Mouse (Mus musculus) neural tube, embryonic 15.5 days (tissue): ENCODE results near the gene Pycr2. TPM values are rescaled to one million over a fixed set of nuclear protein-coding genes. Genes with fewer than 3 reads are reported as not detected.
"Not testable (repeated sequence)": the region's sequence is repeated elsewhere in the genome, so short reads cannot be mapped to it uniquely, and the experiment has no call there.

ENCODE experiments used
- ATAC-seq: fragments of 200-750 bp; cut with Nextera tagmentation; 2 replicates; pipeline ENCODE4 v1.8.0; 2017; ENCODE audit warnings: mild to moderate bottlenecking, moderate TSS enrichment, moderate library complexity; ENCODE audit not compliant: low FRiP score
- H3K27ac ChIP-seq: fragments of 300-500 bp; sonication (generic); replicated peaks from 2 replicates; pipeline ENCODE4 v1.5.1; 2015; ENCODE audit warnings: mild to moderate bottlenecking, inconsistent platforms
- H3K27me3 ChIP-seq: fragments of 300-500 bp; sonication (generic); replicated peaks from 2 replicates; pipeline ENCODE4 v1.6.1; 2015; ENCODE audit warnings: inconsistent platforms
- H3K36me3 ChIP-seq: fragments of 300-500 bp; sonication (generic); 2 replicates; pipeline ENCODE4 v1.6.1; 2015; ENCODE audit warnings: inconsistent platforms
- H3K4me1 ChIP-seq: fragments of 300-500 bp; sonication (generic); 2 replicates; pipeline ENCODE4 v1.6.1; 2015; ENCODE audit warnings: inconsistent platforms
- H3K4me2 ChIP-seq: fragments of 300-500 bp; sonication (generic); 2 replicates; pipeline ENCODE4 v1.6.1; 2015; ENCODE audit warnings: inconsistent platforms, mild to moderate bottlenecking, moderate library complexity
- H3K4me3 ChIP-seq: fragments of 300-500 bp; sonication (generic); replicated peaks from 2 replicates; pipeline ENCODE4 v1.5.1; 2015; ENCODE audit warnings: mild to moderate bottlenecking, inconsistent platforms
- H3K9ac ChIP-seq: fragments of 300-500 bp; sonication (generic); replicated peaks from 2 replicates; pipeline ENCODE4 v1.6.1; 2015; ENCODE audit warnings: mild to moderate bottlenecking, inconsistent platforms
- H3K9me3 ChIP-seq: fragments of 300-500 bp; sonication (generic); replicated peaks from 2 replicates; pipeline ENCODE4 v1.6.1; 2016; ENCODE audit warnings: inconsistent platforms
- WGBS: fragments of 180-500 bp; shearing (Covaris S2); methylation state at CpG from one replicate; pipeline ENCODE4 v1.1.7; 2015; ENCODE audit warnings: mixed read lengths; 5-methylcytosine and 5-hydroxymethylcytosine counted together
- polyA plus RNA-seq: library from polyadenylated mRNA; unstranded; fragments of >200 nt; fragmentation: Nextera tagmentation; extraction: Ambion mirVana; gene quantifications from 2 replicates; pipeline ENCODE4 v1.2.1, GENCODE M21; 2015

Pycr2 gene
- polyA plus RNA-seq, 1 experiment from 2014 or later, result 73.7 TPM

DNA sequence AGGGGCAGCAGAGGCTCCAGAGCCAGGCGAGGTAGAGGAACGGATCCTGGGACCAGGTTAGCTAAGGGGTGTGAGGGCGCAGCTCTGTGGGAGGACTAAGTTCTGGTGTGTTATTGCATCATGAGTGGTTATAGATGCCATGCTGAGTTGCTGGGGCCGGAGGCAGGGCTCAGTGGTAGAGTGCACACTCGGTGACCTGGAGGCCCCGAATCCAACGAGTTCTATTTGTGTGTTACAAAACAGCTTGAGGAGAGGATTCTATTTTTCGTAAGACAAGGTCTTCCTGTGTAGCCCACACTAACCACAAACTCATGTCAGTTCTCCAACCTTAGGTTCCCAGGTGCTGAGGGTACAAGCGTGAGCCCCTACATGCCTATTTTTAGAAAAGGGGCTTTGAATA, 19.6 kb upstream of the Pycr2 start:
- H3K27ac ChIP-seq, result no peak overlapping the region
- no peaks in the 10 kb centered on the region for H3K27me3 ChIP-seq
- no peaks in the 10 kb centered on the region for H3K36me3 ChIP-seq
- no peaks in the 10 kb centered on the region for H3K9me3 ChIP-seq
- WGBS, result 78% methylated on average over 9 of the region's 9 CpGs
- no peak overlapping the region for H3K4me3 ChIP-seq
- H3K4me1 ChIP-seq, result peaks cover 11% of the 10 kb centered on the region
- no peak overlapping the region for H3K4me2 ChIP-seq
- ATAC-seq, result no peak
- no peak overlapping the region for H3K9ac ChIP-seq

DNA sequence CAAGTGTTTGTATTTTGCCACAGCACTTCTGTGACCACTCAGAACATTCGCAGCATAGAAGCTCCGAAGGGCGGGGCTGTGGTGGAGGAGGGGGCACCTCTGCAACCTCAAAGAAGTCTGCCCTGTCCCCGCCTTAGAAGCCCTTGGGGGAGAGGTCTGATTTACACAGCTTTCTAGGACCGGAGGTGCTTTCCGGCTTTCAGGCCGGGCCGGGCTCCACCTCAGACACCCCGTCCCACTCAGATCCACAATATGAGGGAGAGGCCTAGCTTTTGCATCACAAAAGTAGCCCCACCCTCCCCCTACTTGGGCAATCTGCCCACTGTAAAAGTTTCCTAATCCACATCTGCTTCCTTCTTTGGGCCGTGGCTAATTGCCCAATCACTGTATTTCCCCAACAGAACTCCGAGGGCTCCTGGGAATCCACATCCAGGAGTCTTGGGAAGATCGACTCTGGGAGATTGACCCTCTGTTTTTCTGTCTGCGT, 15.5 kb upstream of the Pycr2 start:
- Histone ChIP-seq H3K9ac (no peak overlapping the region), H3K4me3 (no peak overlapping the region), H3K27ac (no peak overlapping the region), H3K27me3 (peaks cover 10% of the 10 kb centered on the region), H3K4me2 (peak overlapping the region; percentile 20), H3K36me3 (no peaks in the 10 kb centered on the region), H3K4me1 (peaks cover 11% of the 10 kb centered on the region), H3K9me3 (no peaks in the 10 kb centered on the region)
- WGBS, result 2% methylated on average over 13 of the region's 13 CpGs
- no peak for ATAC-seq

DNA sequence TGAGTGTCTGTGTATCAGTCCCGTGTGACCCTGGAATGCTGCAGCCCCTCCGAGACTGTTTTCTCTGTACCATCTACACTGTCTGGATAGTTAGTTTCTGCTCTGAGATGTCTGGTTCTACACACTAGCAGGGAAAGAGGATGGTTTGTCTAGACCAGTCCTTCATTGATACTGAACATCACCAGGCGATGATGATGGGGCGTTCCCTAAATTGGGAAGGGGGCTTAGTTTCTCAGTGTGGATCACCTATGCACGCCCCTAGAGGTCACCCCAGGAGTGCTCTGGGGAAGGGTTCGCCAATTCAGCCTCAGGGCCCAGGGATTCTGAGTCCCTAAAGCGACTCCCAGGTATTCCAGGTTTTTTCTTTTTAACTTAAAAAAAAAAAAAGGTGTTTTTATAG, 14.9 kb upstream of the Pycr2 start:
- Histone ChIP-seq H3K9ac (no peak overlapping the region), H3K27me3 (peaks cover 15% of the 10 kb centered on the region), H3K4me1 (peaks cover 8% of the 10 kb centered on the region), H3K36me3 (no peaks in the 10 kb centered on the region), H3K9me3 (no peaks in the 10 kb centered on the region), H3K27ac (no peak overlapping the region), H3K4me2 (no peak overlapping the region), H3K4me3 (no peak overlapping the region)
- no peak for ATAC-seq
- 42% methylated on average over 7 of the region's 7 CpGs for WGBS

DNA sequence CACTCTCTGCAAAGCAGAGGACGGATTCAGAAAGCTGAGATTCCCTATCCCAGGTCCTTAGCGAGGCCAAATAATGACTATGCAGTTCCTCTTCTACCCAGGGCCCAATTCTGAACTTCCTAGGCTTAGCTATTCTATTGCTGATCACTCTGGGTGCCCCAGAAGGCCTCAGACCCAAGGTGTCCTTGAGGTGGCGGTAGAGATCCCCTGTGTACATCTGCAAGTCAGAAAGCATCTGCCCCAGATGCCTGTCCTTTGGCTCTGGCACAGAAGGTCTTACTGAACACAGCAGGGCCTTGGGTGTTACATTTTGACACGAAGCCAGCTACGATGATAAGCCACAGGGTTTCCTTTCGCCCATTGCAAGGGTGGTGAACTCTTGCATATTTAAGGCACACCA, 14.3 kb upstream of the Pycr2 start:
- no peak for ATAC-seq
- no peaks in the 10 kb centered on the region for H3K36me3 ChIP-seq
- peaks cover 21% of the 10 kb centered on the region for H3K27me3 ChIP-seq
- H3K9me3 ChIP-seq, result no peaks in the 10 kb centered on the region
- H3K4me1 ChIP-seq, result peaks cover 11% of the 10 kb centered on the region
- WGBS, result 50% methylated on average over 6 of the region's 6 CpGs
- H3K4me3 ChIP-seq, result no peak overlapping the region
- no peak overlapping the region for H3K27ac ChIP-seq
- H3K4me2 ChIP-seq, result no peak overlapping the region
- H3K9ac ChIP-seq, result no peak overlapping the region

DNA sequence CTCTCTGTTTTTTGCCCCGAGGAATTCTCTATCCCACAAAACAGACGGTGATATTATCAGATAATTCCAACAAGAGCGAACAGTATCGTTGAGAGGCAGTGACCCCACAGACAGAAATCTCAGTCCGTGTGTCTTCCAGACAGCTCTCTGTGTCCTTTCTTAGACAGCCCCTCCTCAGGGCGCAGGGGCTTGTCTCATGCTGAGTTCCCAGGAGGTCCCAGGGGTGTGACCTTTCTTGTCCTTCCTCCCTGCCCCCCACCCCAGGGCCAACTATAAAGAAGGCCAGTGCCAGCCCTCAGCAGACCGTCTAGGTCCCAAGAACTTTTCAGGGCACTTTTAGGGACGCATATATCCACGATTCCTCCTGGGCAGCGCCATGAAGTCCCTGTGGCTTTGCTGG, 11.3 kb upstream of the Pycr2 start, which contains the start of gene Lefty2:
Lefty2 (plus strand) TSS at position 301 of the 400 bp plus-strand sequence.
- Histone ChIP-seq H3K9ac (no peak within 1 kb of the TSS), H3K4me1 (peaks cover 11% of the 10 kb centered on the region), H3K27ac (no peak within 1 kb of the TSS), H3K4me3 (no peak within 1 kb of the TSS), H3K9me3 (no peaks in the 10 kb centered on the region), H3K4me2 (peak within 1 kb of the TSS; percentile 48), H3K36me3 (no peaks in the 10 kb centered on the region), H3K27me3 (peaks cover 31% of the 10 kb centered on the region)
- no peak for ATAC-seq
- WGBS, result 68% methylated on average over 10 of the region's 10 CpGs

DNA sequence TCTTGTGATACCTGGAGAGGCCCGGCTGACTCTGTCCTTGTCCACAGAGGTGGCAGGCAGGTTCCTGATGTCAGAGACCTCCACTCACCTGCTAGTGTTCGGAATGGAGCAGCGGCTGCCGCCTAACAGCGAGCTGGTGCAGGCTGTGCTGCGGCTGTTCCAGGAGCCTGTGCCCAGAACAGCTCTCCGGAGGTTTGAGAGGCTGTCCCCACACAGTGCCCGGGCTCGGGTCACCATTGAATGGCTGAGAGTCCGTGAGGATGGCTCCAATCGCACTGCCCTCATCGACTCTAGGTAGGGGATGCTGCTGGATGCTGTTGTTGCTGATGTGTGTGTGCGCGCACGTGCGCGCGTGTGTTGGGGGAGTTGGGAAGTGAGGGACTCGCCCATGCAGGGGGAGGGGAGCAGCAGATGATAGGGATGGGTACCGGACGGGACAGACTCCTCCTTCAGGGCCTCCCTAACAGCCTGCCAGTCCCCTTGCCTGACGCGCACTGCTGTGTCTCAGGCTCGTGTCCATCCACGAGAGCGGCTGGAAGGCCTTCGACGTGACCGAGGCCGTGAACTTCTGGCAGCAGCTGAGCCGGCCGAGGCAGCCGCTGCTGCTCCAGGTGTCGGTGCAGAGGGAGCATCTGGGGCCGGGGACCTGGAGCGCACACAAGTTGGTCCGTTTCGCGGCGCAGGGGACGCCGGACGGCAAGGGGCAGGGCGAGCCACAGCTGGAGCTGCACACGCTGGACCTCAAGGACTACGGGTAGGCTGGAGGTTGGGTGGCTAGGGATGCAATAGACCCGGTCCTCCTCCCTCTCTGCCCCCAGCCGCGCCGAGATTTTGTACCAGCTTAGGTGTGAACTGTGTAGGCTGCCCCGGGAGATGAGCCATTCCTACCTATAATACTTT, 9.8 kb upstream of the Pycr2 start:
- not testable (repeated sequence) for H3K4me1 ChIP-seq, H3K9ac ChIP-seq, H3K9me3 ChIP-seq, ATAC-seq, H3K36me3 ChIP-seq, H3K27ac ChIP-seq
- Histone ChIP-seq H3K27me3 (peaks cover 31% of the 10 kb centered on the region), H3K4me3 (peak overlapping the region; percentile 27), H3K4me2 (peak overlapping the region; percentile 48)
- 4% methylated on average over 48 of the region's 51 CpGs for WGBS

DNA sequence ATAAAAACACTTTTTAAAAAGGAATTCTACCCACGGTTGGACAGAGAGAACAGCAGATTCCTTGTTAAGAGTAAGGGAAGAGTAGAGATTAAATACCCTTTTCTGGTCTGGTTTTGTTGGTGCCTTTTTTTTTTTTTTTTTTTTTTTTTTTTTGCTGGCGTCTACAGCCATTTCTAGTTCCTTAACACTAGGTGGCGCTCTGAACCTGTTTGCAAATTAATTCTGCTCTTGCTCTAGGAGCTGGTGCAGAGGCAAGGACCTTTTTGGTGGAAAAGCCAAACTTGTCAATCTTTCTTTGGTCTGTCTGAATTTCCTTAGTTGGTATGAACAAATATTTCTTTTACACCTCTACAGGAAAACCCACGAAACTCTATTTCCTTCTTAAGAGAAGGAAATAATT, 3.0 kb upstream of the Pycr2 start:
- H3K9me3 ChIP-seq, result no peaks in the 10 kb centered on the region
- H3K27ac ChIP-seq, result no peak overlapping the region
- peaks cover 19% of the 10 kb centered on the region for H3K4me1 ChIP-seq
- H3K27me3 ChIP-seq, result no peaks in the 10 kb centered on the region; the same call in 1 of the 2 replicates
- no peak overlapping the region for H3K9ac ChIP-seq
- ATAC-seq, result no peak
- WGBS, result 2% methylated on average over 4 of the region's 4 CpGs
- peaks cover 1% of the 10 kb centered on the region; the same call in 1 of the 2 replicates for H3K36me3 ChIP-seq
- H3K4me2 ChIP-seq, result no peak overlapping the region
- no peak overlapping the region for H3K4me3 ChIP-seq

DNA sequence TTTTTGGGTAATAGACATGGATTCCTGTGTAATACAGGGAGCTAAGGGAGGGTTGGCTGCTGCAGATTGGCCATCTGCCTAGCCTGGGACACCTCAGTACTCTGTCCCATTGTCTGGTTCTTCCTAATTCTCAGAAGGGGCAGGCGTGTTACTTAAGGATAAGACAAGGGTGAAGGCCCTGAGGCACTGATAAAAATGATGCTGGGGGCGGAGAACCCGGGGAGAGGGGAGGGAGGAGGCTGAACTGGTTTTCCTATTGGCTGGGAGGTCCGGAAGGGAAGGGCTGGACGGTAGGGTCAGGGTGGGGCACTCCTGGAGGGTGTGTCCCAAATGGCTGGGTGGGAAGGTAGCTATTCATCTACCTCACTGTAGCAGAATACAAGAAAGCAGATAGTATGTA, 1.2 kb upstream of the Pycr2 start:
- no peak overlapping the region for H3K9ac ChIP-seq
- H3K4me1 ChIP-seq, result peaks cover 24% of the 10 kb centered on the region
- WGBS, result 38% methylated on average over 5 of the region's 5 CpGs
- no peaks in the 10 kb centered on the region for H3K9me3 ChIP-seq
- H3K27me3 ChIP-seq, result no peaks in the 10 kb centered on the region
- H3K36me3 ChIP-seq, result peaks cover 19% of the 10 kb centered on the region
- H3K4me3 ChIP-seq, result no peak overlapping the region
- no peak overlapping the region for H3K4me2 ChIP-seq
- ATAC-seq, result no peak
- H3K27ac ChIP-seq, result no peak overlapping the region

DNA sequence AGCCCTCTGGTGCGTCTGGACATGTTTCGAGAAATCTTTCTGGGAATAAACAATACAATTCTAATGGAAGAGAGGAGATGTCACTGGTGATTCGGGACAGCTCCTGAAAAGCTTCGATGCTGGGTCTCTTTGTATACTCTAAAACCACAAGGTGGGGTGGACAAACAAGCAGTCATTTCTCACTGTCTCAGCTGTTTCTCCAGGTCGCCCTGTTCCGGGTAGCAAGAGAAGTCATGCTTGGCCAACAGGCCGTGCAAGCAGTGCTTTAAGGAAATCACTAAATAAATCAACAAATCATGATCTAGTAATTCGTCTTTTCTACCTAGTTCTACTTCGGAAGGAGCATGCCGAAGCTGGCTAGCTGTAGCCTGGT, 441 bp upstream of the Pycr2 start:
- H3K27ac ChIP-seq, result peak overlapping the region; percentile 60
- H3K36me3 ChIP-seq, result peaks cover 26% of the 10 kb centered on the region
- 39% methylated on average over 10 of the region's 10 CpGs for WGBS
- H3K27me3 ChIP-seq, result no peaks in the 10 kb centered on the region
- no peaks in the 10 kb centered on the region for H3K9me3 ChIP-seq
- H3K4me2 ChIP-seq, result peak overlapping the region; percentile 85
- H3K9ac ChIP-seq, result peak overlapping the region; percentile 47
- peak overlapping the region; percentile 98 for H3K4me3 ChIP-seq
- ATAC-seq, result no peak
- H3K4me1 ChIP-seq, result peaks cover 24% of the 10 kb centered on the region

DNA sequence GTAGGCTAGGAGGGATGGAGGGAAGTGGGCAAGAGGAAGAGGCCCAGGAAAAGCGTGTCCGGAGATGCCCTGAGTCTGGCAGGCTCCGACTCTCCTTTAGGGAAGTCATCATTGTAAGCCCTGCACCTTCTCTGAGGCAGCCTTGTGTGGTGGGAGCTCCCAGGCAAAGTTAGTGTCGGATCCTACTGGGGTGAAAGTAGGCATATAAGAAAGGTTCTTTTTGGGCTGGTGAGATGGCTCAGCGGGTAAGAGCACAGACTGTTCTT, 655 bp downstream of the Pycr2 start:
- peak; percentile 14; the same call in 1 of the 2 replicates for ATAC-seq
- Histone ChIP-seq H3K4me1 (peaks cover 24% of the 10 kb centered on the region), H3K27ac (peak overlapping the region; percentile 91), H3K27me3 (no peaks in the 10 kb centered on the region), H3K9me3 (no peaks in the 10 kb centered on the region), H3K4me3 (peak overlapping the region; percentile 98), H3K4me2 (peak overlapping the region; percentile 85), H3K9ac (peak overlapping the region; percentile 98), H3K36me3 (peaks cover 26% of the 10 kb centered on the region)
- WGBS, result 3% methylated on average over 5 of the region's 5 CpGs

DNA sequence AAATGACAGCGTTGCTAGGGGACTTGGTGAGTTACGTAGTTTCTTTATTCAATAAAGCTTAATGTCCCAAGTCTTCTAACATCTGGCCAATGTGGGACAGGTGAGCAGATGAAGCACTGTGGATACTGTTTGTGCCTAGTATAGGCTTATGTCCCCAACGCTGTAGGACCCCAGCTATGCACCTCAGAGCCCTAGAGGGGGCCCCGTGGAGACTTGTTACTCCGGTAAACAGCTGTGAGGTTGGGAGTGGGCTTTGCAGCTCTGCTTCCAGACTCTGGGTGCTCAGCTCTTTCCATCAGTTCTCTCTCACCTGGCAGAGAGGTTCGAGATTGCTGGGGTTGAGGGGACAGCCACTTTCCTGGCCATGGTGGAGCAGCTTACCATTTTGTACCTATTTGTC, 1.2 kb downstream of the Pycr2 start:
- H3K36me3 ChIP-seq, result peaks cover 26% of the 10 kb centered on the region
- no peak overlapping the region for H3K27ac ChIP-seq
- peak overlapping the region; percentile 98 for H3K4me3 ChIP-seq
- peak overlapping the region; percentile 98 for H3K9ac ChIP-seq
- H3K9me3 ChIP-seq, result no peaks in the 10 kb centered on the region
- 71% methylated on average over 6 of the region's 6 CpGs for WGBS
- peak overlapping the region; percentile 85 for H3K4me2 ChIP-seq
- ATAC-seq, result no peak
- peaks cover 24% of the 10 kb centered on the region for H3K4me1 ChIP-seq
- H3K27me3 ChIP-seq, result no peaks in the 10 kb centered on the region

DNA sequence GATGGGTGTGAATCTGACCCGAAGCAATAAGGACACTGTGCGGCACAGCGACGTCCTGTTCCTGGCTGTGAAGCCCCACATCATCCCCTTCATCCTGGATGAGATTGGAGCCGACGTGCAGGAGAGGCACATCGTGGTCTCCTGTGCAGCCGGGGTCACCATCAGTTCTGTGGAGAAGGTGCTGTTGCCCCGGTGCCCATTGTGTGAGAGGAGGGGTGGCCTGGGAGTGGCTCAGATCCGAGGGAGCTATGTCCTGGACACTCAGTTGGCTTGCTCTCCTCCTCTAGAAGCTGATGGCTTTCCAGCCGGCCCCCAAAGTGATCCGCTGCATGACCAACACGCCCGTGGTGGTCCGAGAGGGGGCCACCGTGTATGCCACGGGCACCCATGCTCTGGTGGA, 1.8 kb downstream of the Pycr2 start:
- Histone ChIP-seq H3K27ac (no peak overlapping the region), H3K9ac (no peak overlapping the region), H3K36me3 (peaks cover 26% of the 10 kb centered on the region), H3K4me3 (no peak overlapping the region), H3K27me3 (no peaks in the 10 kb centered on the region), H3K9me3 (no peaks in the 10 kb centered on the region), H3K4me1 (peaks cover 24% of the 10 kb centered on the region), H3K4me2 (peak overlapping the region; percentile 85)
- 94% methylated on average over 17 of the region's 17 CpGs for WGBS
- ATAC-seq, result no peak
